Mouse (Mus musculus) heart, embryonic 14.5 days (tissue): Measurements from ENCODE around the gene Zranb3. TPM values are rescaled to one million over a fixed set of nuclear protein-coding genes. Genes with fewer than 3 reads are reported as not detected.

Source experiments
- ATAC-seq: fragments of 200-750 bp; cut with Nextera tagmentation; 2 replicates; pipeline ENCODE4 v1.8.0; 2017; ENCODE audit warnings: low read depth, moderate TSS enrichment; ENCODE audit not compliant: insufficient number of reproducible peaks, insufficient read depth, low FRiP score
- H3K27ac ChIP-seq, 2 experiments: fragments of 200-500 bp in 1 of 2; fragments of 300-500 bp in 1 of 2; sonication (generic) in 1 of 2; replicated peaks in 1 of 2; 2 replicates each; pipeline ENCODE4 v1.5.1; 2012 to 2014; ENCODE audit warnings: low read depth in 2 of 2, low read length in 2 of 2, control low read depth in 1 of 2, mild to moderate bottlenecking in 1 of 2, mixed read lengths in 1 of 2; ENCODE audit not compliant: control insufficient read depth in 1 of 2, insufficient read depth in 1 of 2
- H3K27me3 ChIP-seq: fragments of 300-500 bp; sonication (generic); 2 replicates; pipeline ENCODE4 v1.6.1; 2014; ENCODE audit warnings: mild to moderate bottlenecking, low read length, control low read depth; ENCODE audit not compliant: control insufficient read depth, insufficient read depth
- H3K36me3 ChIP-seq: fragments of 300-500 bp; sonication (generic); 2 replicates; pipeline ENCODE4 v1.6.1; 2014; ENCODE audit warnings: mild to moderate bottlenecking, control low read depth, low read length, mixed read lengths; ENCODE audit not compliant: control insufficient read depth, insufficient read depth
- H3K4me1 ChIP-seq, 2 experiments: fragments of 200-500 bp in 1 of 2; fragments of 300-500 bp in 1 of 2; sonication (generic) in 1 of 2; 2 replicates each; pipeline ENCODE4 v1.6.1; 2012 to 2014; ENCODE audit warnings: low read length in 2 of 2, control low read depth in 1 of 2, mixed read lengths in 1 of 2; ENCODE audit not compliant: control insufficient read depth in 2 of 2, insufficient read depth in 2 of 2
- H3K4me2 ChIP-seq: fragments of 300-500 bp; sonication (generic); 2 replicates; pipeline ENCODE4 v1.6.1; 2014; ENCODE audit warnings: mild to moderate bottlenecking, low read length
- H3K4me3 ChIP-seq, 2 experiments: fragments of 200-500 bp in 1 of 2; fragments of 300-500 bp in 1 of 2; sonication (generic) in 1 of 2; 2 replicates each; pipeline ENCODE4 v1.5.1; 2012 to 2014; ENCODE audit warnings: low read length in 2 of 2, mild to moderate bottlenecking in 2 of 2, control low read depth in 1 of 2, low read depth in 1 of 2, moderate library complexity in 1 of 2; ENCODE audit not compliant: control insufficient read depth in 1 of 2, insufficient read depth in 1 of 2
- H3K9ac ChIP-seq: fragments of 300-500 bp; sonication (generic); 2 replicates; pipeline ENCODE4 v1.6.1; 2014; ENCODE audit warnings: mild to moderate bottlenecking, low read length
- H3K9me3 ChIP-seq: fragments of 300-500 bp; sonication (generic); 2 replicates; pipeline ENCODE4 v1.6.1; 2016; ENCODE audit warnings: low read length, control low read depth; ENCODE audit not compliant: control insufficient read depth
- WGBS: fragments of 180-500 bp; shearing (Covaris S2); extraction: QIAGEN DNeasy Blood & Tissue Kit; methylation state at CpG from one replicate; pipeline ENCODE4 v1.1.7; 2014; 5-methylcytosine and 5-hydroxymethylcytosine counted together
- polyA plus RNA-seq: library from polyadenylated mRNA; unstranded; fragments of >200 nt; fragmentation: Nextera tagmentation; extraction: Ambion mirVana; gene quantifications from 2 replicates; pipeline ENCODE4 v1.2.1, GENCODE M21; 2014

Gene Zranb3
- polyA plus RNA-seq, 1 experiment from 2014 or later = 5.9 TPM

DNA sequence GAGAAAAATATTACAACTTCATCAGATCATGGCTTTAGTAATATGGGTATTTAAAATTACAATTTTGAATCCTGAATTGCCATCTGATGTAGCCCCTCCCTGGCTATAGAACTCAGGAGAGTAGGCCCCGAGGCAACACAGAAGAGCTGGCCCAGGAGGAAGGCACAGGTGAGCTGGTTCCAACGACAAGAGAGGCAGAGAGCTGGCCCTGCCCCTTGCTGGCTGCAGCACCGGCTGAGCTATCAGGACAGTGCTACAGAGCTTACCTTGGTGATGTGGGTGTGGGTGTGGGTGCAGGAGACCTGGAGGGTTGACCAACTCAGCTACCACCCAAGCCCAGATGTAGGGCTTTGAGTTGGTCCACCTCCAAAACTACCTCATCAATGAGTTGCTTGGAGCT, 114.6 kb downstream of the Zranb3 start:
- no peak overlapping the region for H3K4me2 ChIP-seq
- no peak overlapping the region for H3K9ac ChIP-seq
- 0 out of 2 replicates have a peak, but pooled peaks cover 8% of the 10 kb centered on the region for H3K36me3 ChIP-seq
- H3K4me3 ChIP-seq = no peak overlapping the region
- no peaks in the 10 kb centered on the region for H3K27me3 ChIP-seq
- peaks cover 5 to 14% of the 10 kb centered on the region in 2 experiments for H3K4me1 ChIP-seq
- H3K9me3 ChIP-seq = no peaks in the 10 kb centered on the region
- WGBS = 81% methylated on average over 3 of the region's 3 CpGs
- H3K27ac ChIP-seq = no peak overlapping the region
- no peak for ATAC-seq

DNA sequence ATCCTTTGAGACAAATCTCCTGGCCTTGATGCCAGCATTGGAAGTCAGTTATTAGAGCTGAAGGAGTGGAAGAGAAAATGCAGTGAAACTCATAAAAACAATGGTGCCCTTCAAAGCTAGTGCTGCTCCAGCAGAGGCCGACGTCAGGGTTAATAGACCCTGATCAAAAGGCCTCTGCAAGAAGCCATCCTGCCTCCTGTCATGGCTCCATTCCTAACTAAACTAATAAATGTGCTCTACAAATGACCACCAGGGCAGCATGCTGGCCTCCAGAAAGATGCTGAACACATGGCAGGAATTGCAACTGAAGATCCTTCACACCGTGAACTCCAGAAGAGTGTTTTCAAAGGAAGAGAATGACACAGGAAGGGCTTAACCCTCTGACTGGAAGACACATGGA, 117.5 kb downstream of the Zranb3 start:
- Histone ChIP-seq H3K4me1 (peaks cover 4 to 10% of the 10 kb centered on the region in 2 experiments), H3K27me3 (no peaks in the 10 kb centered on the region), H3K9me3 (no peaks in the 10 kb centered on the region), H3K4me2 (no peak overlapping the region), H3K4me3 (no peak overlapping the region), H3K9ac (no peak overlapping the region), H3K27ac (no peak overlapping the region), H3K36me3 (no peaks in the 10 kb centered on the region)
- WGBS = 58% methylated on average over 3 of the region's 3 CpGs
- no peak for ATAC-seq

DNA sequence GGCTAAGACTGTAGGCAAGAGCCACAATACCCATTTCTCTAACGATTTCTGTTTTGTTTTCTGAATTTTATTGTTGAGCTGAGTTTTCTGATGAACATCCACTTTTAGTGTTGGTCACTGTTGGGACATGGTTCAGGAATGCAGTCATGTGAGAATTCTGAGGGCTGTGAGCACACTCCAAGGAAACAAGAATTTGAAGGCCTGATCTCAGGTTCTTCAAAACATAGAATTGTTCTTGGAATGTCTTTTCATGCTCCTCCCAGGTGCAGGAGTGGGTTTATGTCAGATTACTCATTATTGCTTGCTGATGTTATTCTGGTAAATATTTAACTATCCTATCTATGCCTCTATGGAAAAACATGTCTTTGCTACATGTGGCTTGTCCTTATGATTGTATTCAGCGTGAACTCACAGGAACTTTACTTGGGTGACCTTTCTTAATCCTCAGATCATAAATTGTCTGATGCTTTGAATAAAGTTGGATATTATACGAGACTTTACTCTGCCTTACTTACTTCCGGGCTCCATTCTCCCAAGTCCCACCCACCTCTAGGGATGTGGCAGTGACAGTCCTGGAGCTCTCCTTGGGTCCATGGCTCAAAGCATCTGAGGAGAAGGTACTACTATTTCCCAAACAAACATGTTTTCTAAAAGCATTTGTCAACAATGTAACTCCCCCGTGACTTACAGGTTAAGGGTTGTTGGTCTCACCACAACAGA, 119.4 kb downstream of the Zranb3 start:
- 93% methylated on average over 5 of the region's 5 CpGs for WGBS
- Histone ChIP-seq H3K9ac (no peak overlapping the region), H3K36me3 (no peaks in the 10 kb centered on the region), H3K27me3 (no peaks in the 10 kb centered on the region), H3K9me3 (no peaks in the 10 kb centered on the region), H3K27ac (no peak overlapping the region), H3K4me3 (no peak overlapping the region), H3K4me2 (no peak overlapping the region), H3K4me1 (no peaks in the 10 kb centered on the region)
- no peak for ATAC-seq

DNA sequence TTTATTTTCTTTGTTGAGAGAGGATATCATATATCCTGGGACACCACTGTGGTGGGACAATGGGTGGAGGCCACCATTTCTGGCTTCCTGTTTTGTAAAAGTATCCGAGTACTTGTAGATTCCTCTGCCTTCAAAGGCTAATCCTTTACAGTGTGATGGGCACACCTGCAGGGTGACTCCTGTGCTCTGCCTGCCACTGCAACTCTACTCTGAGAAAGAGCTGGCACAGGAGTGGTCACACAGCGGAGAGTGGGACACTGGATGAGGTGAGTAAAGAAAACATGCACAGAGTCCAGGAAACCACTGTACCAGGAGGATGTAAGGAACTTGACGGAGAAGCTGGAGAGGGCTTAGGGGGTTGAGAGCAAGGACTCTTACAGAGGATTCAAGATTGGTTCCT, 120.6 kb downstream of the Zranb3 start:
- no peaks in the 10 kb centered on the region for H3K27me3 ChIP-seq
- H3K4me3 ChIP-seq = no peak overlapping the region
- ATAC-seq = no peak
- H3K4me2 ChIP-seq = no peak overlapping the region
- no peak overlapping the region for H3K27ac ChIP-seq
- H3K4me1 ChIP-seq = no peaks in the 10 kb centered on the region
- no peaks in the 10 kb centered on the region for H3K36me3 ChIP-seq
- 70% methylated on average over 3 of the region's 3 CpGs for WGBS
- no peak overlapping the region for H3K9ac ChIP-seq
- H3K9me3 ChIP-seq = no peaks in the 10 kb centered on the region

DNA sequence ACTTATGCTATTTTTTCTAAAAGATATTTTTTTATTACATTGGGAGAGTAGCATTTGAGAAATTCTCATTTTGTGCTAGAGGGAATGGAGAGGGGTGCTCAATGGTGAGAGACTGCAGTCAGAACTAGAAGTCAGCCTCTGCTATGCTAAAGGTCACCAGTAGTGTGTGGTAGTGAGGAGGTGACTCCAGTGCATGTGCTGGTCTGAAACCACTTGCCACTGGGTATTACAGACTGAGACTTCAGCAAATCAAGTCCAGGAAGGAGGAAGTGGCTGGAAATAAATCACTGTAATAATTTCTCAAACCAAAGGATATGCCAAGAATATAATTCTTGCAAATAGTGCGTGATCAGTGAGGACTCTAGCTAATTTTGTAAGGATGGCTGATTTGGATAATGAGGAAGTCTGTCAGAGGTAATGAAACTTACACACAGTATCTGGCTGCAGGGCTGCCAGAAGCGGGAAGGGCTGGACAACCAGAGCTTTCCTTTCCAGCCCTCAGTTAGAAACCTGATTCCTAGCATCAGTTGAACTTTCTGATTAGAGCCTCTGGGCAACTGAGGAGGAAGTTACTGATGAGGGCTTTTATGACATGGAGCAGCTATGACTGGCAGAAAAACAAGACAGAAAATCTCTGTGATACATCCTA, 121.8 kb downstream of the Zranb3 start:
- Histone ChIP-seq H3K36me3 (no peaks in the 10 kb centered on the region), H3K9ac (no peak overlapping the region), H3K27ac (no peak overlapping the region), H3K27me3 (no peaks in the 10 kb centered on the region), H3K4me2 (no peak overlapping the region), H3K9me3 (no peaks in the 10 kb centered on the region), H3K4me3 (no peak overlapping the region), H3K4me1 (no peaks in the 10 kb centered on the region; a peak in 1 of 4 replicates)
- 73% methylated on average over 2 of the region's 2 CpGs for WGBS
- ATAC-seq = no peak

DNA sequence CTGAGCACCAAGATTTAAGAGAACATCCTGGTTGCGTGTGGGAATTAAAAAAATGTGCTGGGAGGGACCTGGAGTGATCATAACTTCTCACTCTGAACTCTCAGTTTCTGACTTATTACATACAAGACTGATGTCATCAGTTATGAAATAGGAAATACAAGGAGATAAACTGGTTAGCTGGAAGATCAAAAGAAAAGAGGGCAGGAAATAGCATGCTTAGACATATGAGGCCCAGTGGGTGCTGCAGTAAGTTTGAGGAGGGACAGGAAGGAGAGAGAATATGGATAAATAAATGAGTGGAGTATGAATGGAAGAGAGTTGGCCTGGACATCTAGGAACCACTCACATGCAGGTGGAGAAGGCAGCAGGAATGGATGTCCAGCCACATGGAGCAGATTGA, 124.7 kb downstream of the Zranb3 start:
- H3K27ac ChIP-seq = no peak overlapping the region

DNA sequence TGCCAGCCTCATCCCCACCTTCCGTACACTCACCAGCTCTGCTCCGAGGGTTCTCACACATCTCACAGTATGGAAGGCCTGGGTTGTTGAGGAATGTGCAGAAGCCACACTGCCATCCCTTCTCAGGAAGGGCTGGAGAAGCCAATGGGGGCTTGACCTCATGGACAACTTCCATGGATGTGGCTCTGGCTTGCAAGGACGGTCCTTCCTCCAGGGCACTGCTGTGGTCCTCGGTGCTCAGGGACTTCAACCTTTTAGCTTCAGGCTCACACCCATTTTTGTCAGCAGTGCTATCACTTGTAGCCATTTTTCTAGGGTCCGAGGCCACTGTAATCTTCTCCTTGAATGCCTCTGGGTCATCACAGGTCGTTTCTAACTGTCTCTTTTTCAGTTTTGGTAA, 126.7 kb downstream of the Zranb3 start:
- no peak overlapping the region for H3K4me3 ChIP-seq
- H3K36me3 ChIP-seq = no peaks in the 10 kb centered on the region; the same call in 1 of the 2 replicates
- no peaks in the 10 kb centered on the region for H3K9me3 ChIP-seq
- H3K4me1 ChIP-seq = peaks cover 0 to 3% of the 10 kb centered on the region in 2 experiments; a peak in 1 of 4 replicates
- WGBS = 85% methylated on average over 6 of the region's 6 CpGs
- no peak for ATAC-seq
- no peak overlapping the region for H3K27ac ChIP-seq
- H3K4me2 ChIP-seq = no peak overlapping the region
- no peaks in the 10 kb centered on the region for H3K27me3 ChIP-seq
- H3K9ac ChIP-seq = no peak overlapping the region

More for the DNA sequence above, 124.7 kb downstream of the Zranb3 start:
- peaks cover 0 to 3% of the 10 kb centered on the region in 2 experiments; a peak in 1 of 4 replicates for H3K4me1 ChIP-seq
- H3K9ac ChIP-seq = no peak overlapping the region
- H3K4me3 ChIP-seq = no peak overlapping the region
- no peak for ATAC-seq
- WGBS = 79% methylated on average over 1 of the region's 1 CpGs
- no peak overlapping the region for H3K4me2 ChIP-seq
- no peaks in the 10 kb centered on the region for H3K27me3 ChIP-seq
- no peaks in the 10 kb centered on the region for H3K36me3 ChIP-seq
- no peaks in the 10 kb centered on the region for H3K9me3 ChIP-seq
